10 mouse cellular contexts compared by ENCODE assay signal in the genomic region with DNA sequence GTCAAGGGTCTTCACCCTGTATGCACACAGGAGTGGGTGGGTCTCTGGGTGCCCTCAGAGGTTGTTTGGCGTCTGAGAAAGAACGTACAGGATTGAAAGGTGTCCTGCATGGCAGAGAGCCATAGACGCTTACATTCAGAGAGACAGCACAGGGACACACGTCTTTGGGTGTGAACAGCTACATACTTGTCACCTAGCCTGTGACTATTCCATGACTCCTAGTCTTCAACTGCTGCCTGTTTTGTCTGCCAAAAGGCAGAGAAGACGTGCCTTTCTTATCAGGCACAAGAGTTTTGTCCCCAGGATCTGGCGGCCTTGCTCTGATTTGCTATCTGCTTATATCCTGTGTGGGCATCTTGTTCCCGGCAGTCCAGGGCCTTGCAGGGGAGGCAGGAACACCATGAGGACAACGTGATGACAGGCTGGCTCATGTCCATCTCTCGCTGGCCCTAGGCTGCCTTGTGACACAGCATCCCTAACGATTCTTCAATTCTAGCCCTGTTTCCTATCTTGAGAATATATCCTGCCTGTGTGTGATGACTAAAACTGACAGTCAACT.
DNase-seq lines count a peak whose midpoint lies in the region; ATAC-seq and TF ChIP-seq lines count a peak whose summit lies in the region.
"Had no signal": no experiment of that assay in that cellular context is flagged by ENCODE, and none has a peak within 500 bp of the region (broad histone marks: within the 10 kb centered on the region; RNA-seq: fewer than 3 reads in every experiment).

No protein-coding gene starts in this region.

- no peak for DNase-seq in liver, postnatal 0 days
- DNase-seq in liver: no peak
- DNase-seq in heart, adult 18-20 months: peak; percentile 60 to 67
- peak; percentile 40 for DNase-seq in heart, postnatal 25 days (ENCODE audit: low spot score)
- peak; percentile 33 to 55 for DNase-seq in lung, postnatal 4 days
- no peak for DNase-seq in natural killer cell, adult 2 months (ENCODE audit: low spot score in 2 of 2)
- DNase-seq in spleen, adult 18-20 months: no peak
- DNase-seq: lung, embryonic 14.5 days had no signal

- no peaks in the 10 kb centered on the region for H3K36me3 ChIP-seq in liver, postnatal 0 days (replicated peaks; ENCODE audit: insufficient read depth, low read length)

- H3K27ac ChIP-seq in liver, postnatal 0 days (ENCODE audit: low read depth): no peak overlapping the region
- H3K27ac ChIP-seq: kidney, postnatal 0 days had no signal

- H3K9ac ChIP-seq in liver, postnatal 0 days (replicated peaks): no peak overlapping the region
- H3K9ac ChIP-seq: lung, embryonic 14.5 days had no signal

- no peak overlapping the region for H3K4me2 ChIP-seq in liver, postnatal 0 days (ENCODE audit: low read depth, low read length)
- H3K4me2 ChIP-seq: lung, embryonic 14.5 days had no signal

- no peaks in the 10 kb centered on the region for H3K9me3 ChIP-seq in liver, postnatal 0 days (ENCODE audit: low read length)

- WGBS in liver, postnatal 0 days (ENCODE audit: insufficient replicate concordance): 56% methylated on average over 10 of the region's 10 CpGs

- TF ChIP-seq CTCF in liver, postnatal 0 days (IDR thresholded peaks at IDR 0.05; ENCODE audit: low read depth): no peak

- TF ChIP-seq EP300 in liver, postnatal 0 days (IDR thresholded peaks at IDR 0.05; ENCODE audit: low read depth): peak; percentile 31; the same call in 1 of the 2 replicates

- no peak for ATAC-seq in liver, postnatal 0 days

- no peak overlapping the region for H3K4me3 ChIP-seq in liver, postnatal 0 days (ENCODE audit: low read depth, low read length)

- intact Hi-C loops in heart, postnatal 25 days (cut with DNase I): no loop called here

- H3K27me3 ChIP-seq in liver, postnatal 0 days (ENCODE audit: insufficient read depth, low read length): no peaks in the 10 kb centered on the region
- H3K27me3 ChIP-seq: CH12.LX had no signal

- H3K4me1 ChIP-seq in liver, postnatal 0 days (ENCODE audit: insufficient read depth): no peaks in the 10 kb centered on the region

Comparison
In these comparisons a context has a peak if more than half of its experiments do, and no peak if none do; other contexts are left out.
1. DNase-seq: peak in heart, adult 18-20 months (2 of 2), heart, postnatal 25 days (single experiment) and lung, postnatal 4 days (2 of 2); none in liver, postnatal 0 days (single experiment), liver (single experiment), natural killer cell, adult 2 months (0 of 2) and spleen, adult 18-20 months (0 of 2).